Comparison of ENCODE assay signal across 13 mouse cellular contexts in the genomic region with DNA sequence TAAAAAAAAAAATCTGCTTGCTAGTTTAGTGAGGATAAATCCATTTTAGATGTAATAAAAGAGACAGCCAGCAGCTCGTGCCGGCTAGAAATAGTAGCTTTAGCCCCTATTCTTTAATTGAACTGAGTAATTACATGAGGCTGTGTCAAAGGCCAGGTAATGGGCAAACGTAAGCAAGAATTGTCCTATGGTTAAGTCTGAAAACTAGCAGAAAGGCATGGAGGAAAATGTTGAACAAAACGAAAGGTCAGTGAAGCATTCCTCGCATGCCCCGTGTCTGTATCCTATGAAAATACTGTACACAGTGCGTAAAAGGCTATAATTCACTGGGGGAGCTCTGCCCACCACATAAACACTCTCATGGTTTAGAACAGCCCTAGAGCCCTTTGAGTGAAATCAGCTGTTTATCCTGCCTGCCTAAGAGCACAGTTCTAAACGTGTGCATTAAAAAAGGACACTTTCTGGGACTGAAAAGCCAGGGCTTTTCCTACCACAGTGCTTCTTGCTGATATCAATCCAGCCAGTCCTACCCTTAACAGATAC.
DNase-seq lines count a peak whose midpoint lies in the region; ATAC-seq and TF ChIP-seq lines count a peak whose summit lies in the region.
"Had no signal": no experiment of that assay in that cellular context is flagged by ENCODE, and none has a peak within 500 bp of the region (broad histone marks: within the 10 kb centered on the region; RNA-seq: fewer than 3 reads in every experiment).

No protein-coding gene starts in this region.

- H3K27me3 ChIP-seq in heart, embryonic 10.5 days (ENCODE audit: insufficient read depth, poor library complexity, severe bottlenecking), result no peaks in the 10 kb centered on the region
- H3K27me3 ChIP-seq in lung, embryonic 14.5 days (ENCODE audit: insufficient read depth, low read length), result no peaks in the 10 kb centered on the region
- no peaks in the 10 kb centered on the region for H3K27me3 ChIP-seq in intestine, postnatal 0 days (replicated peaks; ENCODE audit: control insufficient read depth, insufficient read depth, low read length)
- no peaks in the 10 kb centered on the region for H3K27me3 ChIP-seq in stomach, embryonic 14.5 days (ENCODE audit: control insufficient read depth, insufficient read depth, low read length)
- no peaks in the 10 kb centered on the region for H3K27me3 ChIP-seq in forebrain, embryonic 11.5 days (ENCODE audit: control insufficient read depth, insufficient read depth, low read length)
- H3K27me3 ChIP-seq: liver, embryonic 13.5 days had no signal

- peaks cover 2% of the 10 kb centered on the region; the same call in 1 of the 2 replicates for H3K36me3 ChIP-seq in heart, embryonic 10.5 days
- H3K36me3 ChIP-seq in lung, embryonic 14.5 days (ENCODE audit: insufficient read depth), result no peaks in the 10 kb centered on the region
- no peaks in the 10 kb centered on the region for H3K36me3 ChIP-seq in intestine, postnatal 0 days (ENCODE audit: control insufficient read depth, insufficient read depth)
- no peaks in the 10 kb centered on the region for H3K36me3 ChIP-seq in stomach, embryonic 14.5 days (ENCODE audit: control insufficient read depth, insufficient read depth, low read length)
- no peaks in the 10 kb centered on the region for H3K36me3 ChIP-seq in forebrain, embryonic 11.5 days (ENCODE audit: control insufficient read depth, insufficient read depth, low read length)
- H3K36me3 ChIP-seq: liver, embryonic 13.5 days had no signal

- no peak overlapping the region for H3K4me3 ChIP-seq in heart, embryonic 10.5 days
- H3K4me3 ChIP-seq in lung, embryonic 14.5 days (ENCODE audit: low read depth, low read length), result no peak overlapping the region
- no peak overlapping the region for H3K4me3 ChIP-seq in intestine, postnatal 0 days (ENCODE audit: low read depth, low read length)
- H3K4me3 ChIP-seq in stomach, embryonic 14.5 days (ENCODE audit: low read depth, low read length), result no peak overlapping the region; the same call in 1 of the 2 replicates
- no peak overlapping the region for H3K4me3 ChIP-seq in forebrain, embryonic 11.5 days (ENCODE audit: low read depth, low read length)
- H3K4me3 ChIP-seq: erythroblast, embryonic 14.5 days; liver, embryonic 13.5 days had no signal

- no peak for TF ChIP-seq CTCF in lung, embryonic 14.5 days (IDR thresholded peaks at IDR 0.05; ENCODE audit: low read depth)
- no peak for TF ChIP-seq CTCF in intestine, postnatal 0 days (IDR thresholded peaks at IDR 0.05; ENCODE audit: low read depth)

- no peak overlapping the region for H3K9ac ChIP-seq in lung, embryonic 14.5 days
- no peak overlapping the region for H3K9ac ChIP-seq in intestine, postnatal 0 days (ENCODE audit: low read depth, low read length)
- H3K9ac ChIP-seq in stomach, embryonic 14.5 days (replicated peaks; ENCODE audit: low read depth, low read length), result no peak overlapping the region
- H3K9ac ChIP-seq in forebrain, embryonic 11.5 days (ENCODE audit: low read length), result no peak overlapping the region
- H3K9ac ChIP-seq: liver, embryonic 13.5 days had no signal

- no peaks in the 10 kb centered on the region for H3K4me1 ChIP-seq in heart, embryonic 10.5 days
- H3K4me1 ChIP-seq in lung, embryonic 14.5 days (ENCODE audit: insufficient read depth), result peaks cover 7% of the 10 kb centered on the region; the same call in 1 of the 2 replicates
- no peaks in the 10 kb centered on the region for H3K4me1 ChIP-seq in intestine, postnatal 0 days (replicated peaks; ENCODE audit: control insufficient read depth, insufficient read depth, low read length)
- H3K4me1 ChIP-seq in stomach, embryonic 14.5 days (ENCODE audit: control insufficient read depth, insufficient read depth, low read length), result peaks cover 21% of the 10 kb centered on the region
- H3K4me1 ChIP-seq in forebrain, embryonic 11.5 days (replicated peaks; ENCODE audit: control insufficient read depth, insufficient read depth, low read length), result no peaks in the 10 kb centered on the region

- H3K9me3 ChIP-seq in heart, embryonic 10.5 days, result no peaks in the 10 kb centered on the region
- no peaks in the 10 kb centered on the region for H3K9me3 ChIP-seq in lung, embryonic 14.5 days (ENCODE audit: low read depth, low read length)
- H3K9me3 ChIP-seq in intestine, postnatal 0 days (ENCODE audit: control insufficient read depth), result no peaks in the 10 kb centered on the region
- no peaks in the 10 kb centered on the region for H3K9me3 ChIP-seq in stomach, embryonic 14.5 days (ENCODE audit: control insufficient read depth, low read depth, low read length)
- no peaks in the 10 kb centered on the region for H3K9me3 ChIP-seq in forebrain, embryonic 11.5 days (ENCODE audit: control insufficient read depth, low read length)
- H3K9me3 ChIP-seq: liver, embryonic 13.5 days had no signal

- peak; percentile 42 for DNase-seq in heart, embryonic 10.5 days (ENCODE audit: low spot score)
- DNase-seq in heart, postnatal 36 days, result no peak
- peak; percentile 73 for DNase-seq in lung, embryonic 14.5 days
- no peak for DNase-seq in lung, postnatal 25 days (ENCODE audit: low spot score)
- no peak for DNase-seq in embryo, embryonic 11 days
- no peak for DNase-seq in forebrain, embryonic 11.5 days (ENCODE audit: low spot score)
- DNase-seq: adrenal gland, postnatal 14 days; cerebellum, postnatal 25 days; liver, embryonic 13.5 days; thymus, postnatal 14 days had no signal

- intact Hi-C loops in heart, postnatal 36 days (cut with DNase I), result loop anchor here (10.0 kb wide), 1 partner anchor 1345 kb away; no protein-coding TSS in a partner anchor

- peak overlapping the region; percentile 37 for H3K4me2 ChIP-seq in lung, embryonic 14.5 days
- H3K4me2 ChIP-seq in intestine, postnatal 0 days (replicated peaks; ENCODE audit: low read depth), result no peak overlapping the region; the same call in 1 of the 2 replicates
- H3K4me2 ChIP-seq in stomach, embryonic 14.5 days (replicated peaks; ENCODE audit: low read depth, low read length), result peak overlapping the region; percentile 20
- no peak overlapping the region for H3K4me2 ChIP-seq in forebrain, embryonic 11.5 days (ENCODE audit: low read depth, low read length, severe bottlenecking)
- H3K4me2 ChIP-seq: liver, embryonic 13.5 days had no signal

- peak; percentile 86; the same call in 1 of the 2 replicates for ATAC-seq in lung, embryonic 14.5 days (ENCODE audit: insufficient read depth)
- ATAC-seq in intestine, postnatal 0 days, result 0 out of 2 replicates have a peak, but pooled peaks have one; percentile 43
- peak; percentile 80; the same call in 1 of the 2 replicates for ATAC-seq in stomach, embryonic 14.5 days (ENCODE audit: insufficient number of reproducible peaks, insufficient read depth, low FRiP score, low read depth)
- ATAC-seq in forebrain, embryonic 11.5 days (replicated peaks; ENCODE audit: low FRiP score), result no peak

- H3K27ac ChIP-seq in heart, embryonic 10.5 days, result no peak overlapping the region
- peak overlapping the region; percentile 68 for H3K27ac ChIP-seq in lung, embryonic 14.5 days (ENCODE audit: low read depth)
- H3K27ac ChIP-seq in intestine, postnatal 0 days (ENCODE audit: low read depth, low read length), result peak overlapping the region; percentile 28
- H3K27ac ChIP-seq in stomach, embryonic 14.5 days (ENCODE audit: low read length), result peak overlapping the region; percentile 92
- no peak overlapping the region for H3K27ac ChIP-seq in forebrain, embryonic 11.5 days (ENCODE audit: low read depth, low read length)
- H3K27ac ChIP-seq: liver, embryonic 13.5 days had no signal

- WGBS in heart, embryonic 10.5 days, result 77% methylated on average over 8 of the region's 8 CpGs
- 26% methylated on average over 8 of the region's 8 CpGs for WGBS in lung, embryonic 14.5 days
- WGBS in intestine, postnatal 0 days, result 42% methylated on average over 8 of the region's 8 CpGs
- WGBS in stomach, embryonic 14.5 days, result 16% methylated on average over 8 of the region's 8 CpGs
- WGBS in forebrain, embryonic 11.5 days, result 82% methylated on average over 8 of the region's 8 CpGs

Comparison
In these comparisons a context has a peak if more than half of its experiments do, and no peak if none do; other contexts are left out.
1. DNase-seq: peak in heart, embryonic 10.5 days (single experiment) and lung, embryonic 14.5 days (single experiment); none in heart, postnatal 36 days (0 of 2), lung, postnatal 25 days (single experiment), embryo, embryonic 11 days (single experiment) and forebrain, embryonic 11.5 days (single experiment).
2. H3K27ac ChIP-seq: peak in lung, embryonic 14.5 days (single experiment), intestine, postnatal 0 days (single experiment) and stomach, embryonic 14.5 days (single experiment); none in heart, embryonic 10.5 days (single experiment) and forebrain, embryonic 11.5 days (single experiment).
3. H3K4me2 ChIP-seq: peak in lung, embryonic 14.5 days (single experiment) and stomach, embryonic 14.5 days (single experiment); none in intestine, postnatal 0 days (single experiment) and forebrain, embryonic 11.5 days (single experiment).